Mouse (Mus musculus): ENCODE results near the gene Cxcl9. TPM values are rescaled to one million over a fixed set of nuclear protein-coding genes. Genes with fewer than 3 reads are reported as not detected.
A peak's percentile ranks its signal among the peaks of the same experiment; 100 is the strongest.

Cxcl9 gene
- not detected in 2 replicates for polyA plus RNA-seq (2015; fragmentation: Nextera tagmentation; extraction: Ambion mirVana)

GRCm38 (mm10) chr5:92327929-92328328 is at the start of gene Cxcl9:
Gene Cxcl9 (minus strand): TSS chr5:92328079.
- H3K36me3 ChIP-seq (ENCODE audit: control insufficient read depth, insufficient read depth, low read length) = no peaks in the 10 kb centered on the region
- H3K4me1 ChIP-seq (ENCODE audit: control insufficient read depth, insufficient read depth, low read length) = peaks cover 8% of the 10 kb centered on the region
- H3K9ac ChIP-seq (ENCODE audit: low read length) = no peak within 1 kb of the TSS
- WGBS = 78% methylated on average over 7 of the region's 7 CpGs
- no peaks in the 10 kb centered on the region for H3K27me3 ChIP-seq (ENCODE audit: control insufficient read depth, insufficient read depth, low read length)
- no peak for ATAC-seq (ENCODE audit: insufficient read depth, low FRiP score)
- no peak within 1 kb of the TSS for H3K27ac ChIP-seq (ENCODE audit: low read length)
- no peak within 1 kb of the TSS for H3K4me3 ChIP-seq (replicated peaks; ENCODE audit: low read length)
- no peak within 1 kb of the TSS for H3K4me2 ChIP-seq (ENCODE audit: low read depth, low read length)
- H3K9me3 ChIP-seq (replicated peaks; ENCODE audit: control insufficient read depth, low read length) = no peaks in the 10 kb centered on the region

GRCm38 (mm10) chr5:92376795-92377405 is 49.0 kb upstream of the Cxcl9 start:
- H3K4me2 ChIP-seq (ENCODE audit: low read depth, low read length) = 0 out of 2 replicates have a peak overlapping the region, but pooled peaks have one; percentile 5
- H3K9me3 ChIP-seq (replicated peaks; ENCODE audit: control insufficient read depth, low read length) = no peaks in the 10 kb centered on the region
- no peaks in the 10 kb centered on the region for H3K36me3 ChIP-seq (ENCODE audit: control insufficient read depth, insufficient read depth, low read length)
- H3K9ac ChIP-seq (ENCODE audit: low read length) = no peak overlapping the region; the same call in 1 of the 2 replicates
- H3K27me3 ChIP-seq (ENCODE audit: control insufficient read depth, insufficient read depth, low read length) = no peaks in the 10 kb centered on the region
- 14% methylated on average over 13 of the region's 13 CpGs for WGBS
- H3K27ac ChIP-seq (ENCODE audit: low read length) = no peak overlapping the region
- H3K4me3 ChIP-seq (replicated peaks; ENCODE audit: low read length) = no peak overlapping the region
- peaks cover 13% of the 10 kb centered on the region for H3K4me1 ChIP-seq (ENCODE audit: control insufficient read depth, insufficient read depth, low read length)
- ATAC-seq (ENCODE audit: insufficient read depth, low FRiP score) = no peak

- Histone ChIP-seq H3K4me1 (ENCODE audit: control insufficient read depth, insufficient read depth, low read length) (peaks cover 13% of the 10 kb centered on the region), H3K36me3 (ENCODE audit: control insufficient read depth, insufficient read depth, low read length) (no peaks in the 10 kb centered on the region), H3K27me3 (ENCODE audit: control insufficient read depth, insufficient read depth, low read length) (no peaks in the 10 kb centered on the region), H3K4me2 (ENCODE audit: low read depth, low read length) (no peak overlapping the region), H3K27ac (ENCODE audit: low read length) (0 out of 2 replicates have a peak overlapping the region, but pooled peaks have one; percentile 44), H3K9ac (ENCODE audit: low read length) (no peak overlapping the region), H3K4me3 (replicated peaks; ENCODE audit: low read length) (no peak overlapping the region), H3K9me3 (replicated peaks; ENCODE audit: control insufficient read depth, low read length) (no peaks in the 10 kb centered on the region)
- WGBS = 75% methylated on average over 17 of the region's 17 CpGs
- ATAC-seq (ENCODE audit: insufficient read depth, low FRiP score) = no peak
Observed at GRCm38 (mm10) chr5:92375368-92375767, 47.5 kb upstream of the Cxcl9 start.

- no peaks in the 10 kb centered on the region for H3K9me3 ChIP-seq (replicated peaks; ENCODE audit: control insufficient read depth, low read length)
- no peak overlapping the region for H3K4me2 ChIP-seq (ENCODE audit: low read depth, low read length)
- no peaks in the 10 kb centered on the region for H3K36me3 ChIP-seq (ENCODE audit: control insufficient read depth, insufficient read depth, low read length)
- ATAC-seq (ENCODE audit: insufficient read depth, low FRiP score) = no peak
- no peaks in the 10 kb centered on the region for H3K27me3 ChIP-seq (ENCODE audit: control insufficient read depth, insufficient read depth, low read length)
- peaks cover 13% of the 10 kb centered on the region for H3K4me1 ChIP-seq (ENCODE audit: control insufficient read depth, insufficient read depth, low read length)
- peak overlapping the region; percentile 44; the same call in 1 of the 2 replicates for H3K27ac ChIP-seq (ENCODE audit: low read length)
- 44% methylated on average over 6 of the region's 6 CpGs for WGBS
- no peak overlapping the region for H3K9ac ChIP-seq (ENCODE audit: low read length)
- H3K4me3 ChIP-seq (replicated peaks; ENCODE audit: low read length) = no peak overlapping the region
Observed at GRCm38 (mm10) chr5:92374721-92375142, 46.9 kb upstream of the Cxcl9 start.

GRCm38 (mm10) chr5:92372605-92373004 is 44.7 kb upstream of the Cxcl9 start:
- no peak overlapping the region for H3K9ac ChIP-seq (ENCODE audit: low read length)
- no peak for ATAC-seq (ENCODE audit: insufficient read depth, low FRiP score)
- H3K4me3 ChIP-seq (replicated peaks; ENCODE audit: low read length) = no peak overlapping the region
- H3K9me3 ChIP-seq (replicated peaks; ENCODE audit: control insufficient read depth, low read length) = no peaks in the 10 kb centered on the region
- H3K27ac ChIP-seq (ENCODE audit: low read length) = no peak overlapping the region
- no peaks in the 10 kb centered on the region for H3K36me3 ChIP-seq (ENCODE audit: control insufficient read depth, insufficient read depth, low read length)
- H3K4me2 ChIP-seq (ENCODE audit: low read depth, low read length) = no peak overlapping the region
- peaks cover 10% of the 10 kb centered on the region for H3K4me1 ChIP-seq (ENCODE audit: control insufficient read depth, insufficient read depth, low read length)
- WGBS = 25% methylated on average over 2 of the region's 2 CpGs
- no peaks in the 10 kb centered on the region for H3K27me3 ChIP-seq (ENCODE audit: control insufficient read depth, insufficient read depth, low read length)

GRCm38 (mm10) chr5:92371361-92371976 is 43.6 kb upstream of the Cxcl9 start:
- no peak overlapping the region for H3K9ac ChIP-seq (ENCODE audit: low read length)
- H3K27me3 ChIP-seq (ENCODE audit: control insufficient read depth, insufficient read depth, low read length) = no peaks in the 10 kb centered on the region
- ATAC-seq (ENCODE audit: insufficient read depth, low FRiP score) = no peak
- no peaks in the 10 kb centered on the region for H3K36me3 ChIP-seq (ENCODE audit: control insufficient read depth, insufficient read depth, low read length)
- no peaks in the 10 kb centered on the region for H3K9me3 ChIP-seq (replicated peaks; ENCODE audit: control insufficient read depth, low read length)
- no peak overlapping the region for H3K27ac ChIP-seq (ENCODE audit: low read length)
- H3K4me1 ChIP-seq (ENCODE audit: control insufficient read depth, insufficient read depth, low read length) = no peaks in the 10 kb centered on the region; the same call in 1 of the 2 replicates
- 81% methylated on average over 14 of the region's 14 CpGs for WGBS
- H3K4me3 ChIP-seq (replicated peaks; ENCODE audit: low read length) = no peak overlapping the region
- H3K4me2 ChIP-seq (ENCODE audit: low read depth, low read length) = no peak overlapping the region

- no peak overlapping the region for H3K4me3 ChIP-seq (replicated peaks; ENCODE audit: low read length)
- 63% methylated on average over 6 of the region's 6 CpGs for WGBS
- no peak overlapping the region for H3K9ac ChIP-seq (ENCODE audit: low read length)
- H3K9me3 ChIP-seq (replicated peaks; ENCODE audit: control insufficient read depth, low read length) = no peaks in the 10 kb centered on the region
- no peak for ATAC-seq (ENCODE audit: insufficient read depth, low FRiP score)
- no peaks in the 10 kb centered on the region for H3K36me3 ChIP-seq (ENCODE audit: control insufficient read depth, insufficient read depth, low read length)
- H3K4me1 ChIP-seq (ENCODE audit: control insufficient read depth, insufficient read depth, low read length) = no peaks in the 10 kb centered on the region; the same call in 1 of the 2 replicates
- H3K27ac ChIP-seq (ENCODE audit: low read length) = no peak overlapping the region
- no peaks in the 10 kb centered on the region for H3K27me3 ChIP-seq (ENCODE audit: control insufficient read depth, insufficient read depth, low read length)
- H3K4me2 ChIP-seq (ENCODE audit: low read depth, low read length) = no peak overlapping the region
Observed at GRCm38 (mm10) chr5:92370891-92371290, 43.0 kb upstream of the Cxcl9 start.

- no peaks in the 10 kb centered on the region for H3K36me3 ChIP-seq (ENCODE audit: control insufficient read depth, insufficient read depth, low read length)
- H3K9ac ChIP-seq (ENCODE audit: low read length) = no peak overlapping the region
- ATAC-seq (ENCODE audit: insufficient read depth, low FRiP score) = no peak
- no peaks in the 10 kb centered on the region for H3K27me3 ChIP-seq (ENCODE audit: control insufficient read depth, insufficient read depth, low read length)
- no peak overlapping the region for H3K4me3 ChIP-seq (replicated peaks; ENCODE audit: low read length)
- WGBS = 73% methylated on average over 6 of the region's 6 CpGs
- no peak overlapping the region for H3K27ac ChIP-seq (ENCODE audit: low read length)
- H3K4me1 ChIP-seq (ENCODE audit: control insufficient read depth, insufficient read depth, low read length) = no peaks in the 10 kb centered on the region; the same call in 1 of the 2 replicates
- no peaks in the 10 kb centered on the region for H3K9me3 ChIP-seq (replicated peaks; ENCODE audit: control insufficient read depth, low read length)
- no peak overlapping the region for H3K4me2 ChIP-seq (ENCODE audit: low read depth, low read length)
Observed at GRCm38 (mm10) chr5:92370392-92370791, 42.5 kb upstream of the Cxcl9 start.

- Histone ChIP-seq H3K9me3 (replicated peaks; ENCODE audit: control insufficient read depth, low read length) (no peaks in the 10 kb centered on the region), H3K4me1 (ENCODE audit: control insufficient read depth, insufficient read depth, low read length) (no peaks in the 10 kb centered on the region; the same call in 1 of the 2 replicates), H3K9ac (ENCODE audit: low read length) (no peak overlapping the region), H3K27me3 (ENCODE audit: control insufficient read depth, insufficient read depth, low read length) (no peaks in the 10 kb centered on the region), H3K36me3 (ENCODE audit: control insufficient read depth, insufficient read depth, low read length) (no peaks in the 10 kb centered on the region), H3K4me2 (ENCODE audit: low read depth, low read length) (no peak overlapping the region), H3K4me3 (replicated peaks; ENCODE audit: low read length) (no peak overlapping the region), H3K27ac (ENCODE audit: low read length) (no peak overlapping the region)
- ATAC-seq (ENCODE audit: insufficient read depth, low FRiP score) = peak; percentile 82; the same call in 1 of the 2 replicates
- WGBS = 59% methylated on average over 13 of the region's 13 CpGs
Observed at GRCm38 (mm10) chr5:92369151-92369994, 41.5 kb upstream of the Cxcl9 start.
